Comparison of ENCODE assay signal across 22 mouse cellular contexts in the genomic region with DNA sequence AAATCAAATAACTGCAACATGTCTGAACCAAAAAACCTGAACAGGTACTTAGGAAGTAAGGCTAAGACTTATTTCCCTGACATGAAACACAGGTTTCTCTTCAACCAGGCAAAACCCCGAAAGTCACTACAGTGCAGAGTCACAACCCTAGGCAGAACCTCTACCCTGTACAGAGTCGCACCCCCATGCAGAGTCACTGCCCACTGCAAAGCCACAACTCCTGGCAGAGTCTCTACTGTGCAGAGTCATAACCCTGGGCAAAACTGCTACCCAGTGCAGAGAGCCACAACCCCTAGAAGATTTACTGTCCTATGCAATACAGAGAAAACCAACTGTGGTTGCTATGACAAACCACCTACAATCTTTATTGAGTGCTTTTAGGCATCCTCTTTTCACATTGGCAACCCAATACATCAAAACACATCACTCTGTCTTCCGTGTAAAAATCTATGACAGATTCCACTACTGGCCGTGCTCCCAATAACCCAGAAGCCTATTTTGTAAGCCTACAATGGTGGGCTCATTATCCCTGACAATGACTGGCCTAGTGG. TPM values are rescaled to one million over a fixed set of nuclear protein-coding genes. Genes with fewer than 3 reads are reported as not detected.
DNase-seq lines count a peak whose midpoint lies in the region; ATAC-seq lines count a peak whose summit lies in the region.
"Had no signal": no experiment of that assay in that cellular context is flagged by ENCODE, and none has a peak within 500 bp of the region (broad histone marks: within the 10 kb centered on the region; RNA-seq: fewer than 3 reads in every experiment).

No protein-coding gene starts in this region.

- 0 out of 2 replicates have a peak, but pooled peaks have one; percentile 63 for ATAC-seq in limb, embryonic 12.5 days (ENCODE audit: insufficient number of reproducible peaks, insufficient read depth, low FRiP score, low TSS enrichment, low read depth)
- ATAC-seq: CD4-positive, CD25-positive, alpha-beta regulatory T cell, adult 4 months; hindbrain, embryonic 16.5 days; intestine, embryonic 16.5 days had no signal

- H3K4me3 ChIP-seq in limb, embryonic 12.5 days (replicated peaks) = no peak overlapping the region
- no peak overlapping the region for H3K4me3 ChIP-seq in limb, embryonic 10.5 days
- H3K4me3 ChIP-seq in megakaryocyte, embryonic 14.5 days (replicated peaks) = peak overlapping the region; percentile 24
- H3K4me3 ChIP-seq: embryonic facial prominence, embryonic 10.5 days; heart, embryonic 15.5 days; left cerebral cortex, adult 2 months; neural tube, embryonic 15.5 days had no signal

- no peak for DNase-seq in limb, embryonic 10.5 days (ENCODE audit: low spot score)
- DNase-seq in 3T3-L1 (ENCODE audit: low read depth, low spot score) = peak; percentile 50
- peak; percentile 28 for DNase-seq in 416B (ENCODE audit: low read depth)
- DNase-seq in ovary, postnatal 14 days (ENCODE audit: low spot score) = no peak
- DNase-seq in thymus, postnatal 4 days = no peak
- DNase-seq: cerebellum, adult 11-12 months; cerebellum, postnatal 25 days; heart, postnatal 4 days; kidney, postnatal 14 days; left cerebral cortex, postnatal 4 days; lung, postnatal 14 days; right cerebral cortex, postnatal 4 days had no signal

- peaks cover 10% of the 10 kb centered on the region; the same call in 1 of the 2 replicates for H3K9me3 ChIP-seq in limb, embryonic 12.5 days
- H3K9me3 ChIP-seq in limb, embryonic 10.5 days (replicated peaks) = no peaks in the 10 kb centered on the region; the same call in 1 of the 2 replicates
- peaks cover 11% of the 10 kb centered on the region for H3K9me3 ChIP-seq in megakaryocyte, embryonic 14.5 days
- H3K9me3 ChIP-seq: heart, embryonic 15.5 days; neural tube, embryonic 15.5 days had no signal

- H3K9ac ChIP-seq in limb, embryonic 12.5 days (replicated peaks) = no peak overlapping the region
- H3K9ac ChIP-seq: heart, embryonic 15.5 days; neural tube, embryonic 15.5 days had no signal

- H3K27me3 ChIP-seq in limb, embryonic 12.5 days = no peaks in the 10 kb centered on the region
- no peaks in the 10 kb centered on the region for H3K27me3 ChIP-seq in limb, embryonic 10.5 days (ENCODE audit: low read depth, poor library complexity, severe bottlenecking)
- H3K27me3 ChIP-seq in megakaryocyte, embryonic 14.5 days (replicated peaks) = no peaks in the 10 kb centered on the region
- H3K27me3 ChIP-seq: heart, embryonic 15.5 days; neural tube, embryonic 15.5 days had no signal

- 89% methylated on average over 4 of the region's 4 CpGs for WGBS in limb, embryonic 12.5 days
- WGBS in limb, embryonic 10.5 days = 95% methylated on average over 4 of the region's 4 CpGs

- no peak overlapping the region for H3K27ac ChIP-seq in limb, embryonic 12.5 days
- no peak overlapping the region for H3K27ac ChIP-seq in limb, embryonic 10.5 days
- H3K27ac ChIP-seq: embryonic facial prominence, embryonic 10.5 days; heart, embryonic 15.5 days; left cerebral cortex, adult 2 months; neural tube, embryonic 15.5 days had no signal

- peaks cover 50% of the 10 kb centered on the region for H3K36me3 ChIP-seq in limb, embryonic 12.5 days
- peaks cover 32% of the 10 kb centered on the region for H3K36me3 ChIP-seq in limb, embryonic 10.5 days
- H3K36me3 ChIP-seq in megakaryocyte, embryonic 14.5 days (replicated peaks; ENCODE audit: low read length) = peaks cover 96% of the 10 kb centered on the region

- H3K4me2 ChIP-seq in limb, embryonic 12.5 days = no peak overlapping the region
- H3K4me2 ChIP-seq: heart, embryonic 15.5 days; midbrain, embryonic 11.5 days; neural tube, embryonic 15.5 days had no signal

- 0 out of 2 replicates have a peak, but pooled peaks cover 5% of the 10 kb centered on the region for H3K4me1 ChIP-seq in limb, embryonic 12.5 days (replicated peaks)
- H3K4me1 ChIP-seq in limb, embryonic 10.5 days = 0 out of 2 replicates have a peak, but pooled peaks cover 5% of the 10 kb centered on the region
- peaks cover 76% of the 10 kb centered on the region for H3K4me1 ChIP-seq in megakaryocyte, embryonic 14.5 days
- H3K4me1 ChIP-seq: neural tube, embryonic 15.5 days had no signal

RNA-seq across cellular contexts. Expression of gene St3gal6, which starts 44.1 kb away (rescaled TPM):
- 17.8 and 19.3 TPM in 2 replicates for polyA plus RNA-seq in limb, embryonic 12.5 days (2016; fragmentation: Nextera tagmentation; extraction: Ambion mirVana)
- polyA plus RNA-seq in limb, embryonic 10.5 days (2016; fragmentation: Nextera tagmentation; extraction: Ambion mirVana) = 10.8 and 13.5 TPM in 2 replicates
- 157 and 159 TPM in 2 replicates for polyA plus RNA-seq in megakaryocyte, embryonic 14.5 days (2012; ENCODE audit: insufficient read depth, low replicate concordance)

Comparison
In these comparisons a context has a peak if more than half of its experiments do, and no peak if none do; other contexts are left out.
1. DNase-seq: peak in 3T3-L1 (single experiment) and 416B (single experiment); none in limb, embryonic 10.5 days (single experiment), ovary, postnatal 14 days (single experiment) and thymus, postnatal 4 days (single experiment).